Mouse (Mus musculus) forebrain, embryonic 15.5 days (tissue): ENCODE results near the gene Slc35c1. TPM values are rescaled to one million over a fixed set of nuclear protein-coding genes. Genes with fewer than 3 reads are reported as not detected.

Source experiments
- ATAC-seq: fragments of 200-750 bp; cut with Nextera tagmentation; replicated peaks from 2 replicates; pipeline ENCODE4 v1.8.0; 2017; ENCODE audit warnings: mild to moderate bottlenecking, moderate TSS enrichment, moderate library complexity
- H3K27ac ChIP-seq: fragments of 300-500 bp; sonication (generic); replicated peaks from 2 replicates; pipeline ENCODE4 v1.5.1; 2015; ENCODE audit warnings: mild to moderate bottlenecking, inconsistent platforms
- H3K27me3 ChIP-seq: fragments of 300-500 bp; sonication (generic); 2 replicates; pipeline ENCODE4 v1.6.1; 2015; ENCODE audit warnings: inconsistent platforms
- H3K36me3 ChIP-seq: fragments of 300-500 bp; sonication (generic); 2 replicates; pipeline ENCODE4 v1.6.1; 2015; ENCODE audit warnings: mild to moderate bottlenecking, inconsistent platforms
- H3K4me1 ChIP-seq: fragments of 300-500 bp; sonication (generic); 2 replicates; pipeline ENCODE4 v1.6.1; 2015; ENCODE audit warnings: inconsistent platforms
- H3K4me2 ChIP-seq: fragments of 300-500 bp; sonication (generic); replicated peaks from 2 replicates; pipeline ENCODE4 v1.6.1; 2015; ENCODE audit warnings: mild to moderate bottlenecking, inconsistent platforms
- H3K4me3 ChIP-seq: fragments of 300-500 bp; sonication (generic); 2 replicates; pipeline ENCODE4 v1.5.1; 2015; ENCODE audit warnings: mild to moderate bottlenecking, inconsistent platforms
- H3K9ac ChIP-seq: fragments of 300-500 bp; sonication (generic); replicated peaks from 2 replicates; pipeline ENCODE4 v1.6.1; 2015; ENCODE audit warnings: mild to moderate bottlenecking, inconsistent platforms
- H3K9me3 ChIP-seq: fragments of 300-500 bp; sonication (generic); 2 replicates; pipeline ENCODE4 v1.6.1; 2016; ENCODE audit warnings: inconsistent platforms
- WGBS: fragments of 180-500 bp; shearing (Covaris S2); methylation state at CpG from one replicate; pipeline ENCODE4 v1.1.7; 2015; ENCODE audit warnings: mixed read lengths; 5-methylcytosine and 5-hydroxymethylcytosine counted together
- polyA plus RNA-seq: library from polyadenylated mRNA; unstranded; fragments of >200 nt; fragmentation: Nextera tagmentation; extraction: Ambion mirVana; gene quantifications from 2 replicates; pipeline ENCODE4 v1.2.1, GENCODE M21; 2015

Gene Slc35c1
- polyA plus RNA-seq, 1 experiment from 2014 or later = 10.9 TPM

GRCm38 (mm10) chr2:92445890-92446289 is 14.4 kb downstream of the Slc35c1 start:
- Histone ChIP-seq H3K9me3 (no peaks in the 10 kb centered on the region), H3K9ac (no peak overlapping the region), H3K4me3 (no peak overlapping the region), H3K4me1 (0 out of 2 replicates have a peak, but pooled peaks cover 6% of the 10 kb centered on the region), H3K36me3 (no peaks in the 10 kb centered on the region), H3K4me2 (no peak overlapping the region), H3K27me3 (no peaks in the 10 kb centered on the region), H3K27ac (no peak overlapping the region)
- WGBS = 45% methylated on average over 9 of the region's 9 CpGs
- ATAC-seq = no peak

- WGBS = 54% methylated on average over 4 of the region's 4 CpGs
- Histone ChIP-seq H3K4me1 (0 out of 2 replicates have a peak, but pooled peaks cover 6% of the 10 kb centered on the region), H3K9me3 (no peaks in the 10 kb centered on the region), H3K27ac (no peak overlapping the region), H3K27me3 (no peaks in the 10 kb centered on the region), H3K36me3 (no peaks in the 10 kb centered on the region), H3K9ac (no peak overlapping the region), H3K4me3 (no peak overlapping the region), H3K4me2 (no peak overlapping the region)
- ATAC-seq = no peak
Measured at GRCm38 (mm10) chr2:92444376-92444775, 16.0 kb downstream of the Slc35c1 start.

GRCm38 (mm10) chr2:92443313-92443712 is 17.0 kb downstream of the Slc35c1 start:
- H3K4me3 ChIP-seq = no peak overlapping the region
- 0 out of 2 replicates have a peak, but pooled peaks cover 6% of the 10 kb centered on the region for H3K4me1 ChIP-seq
- no peaks in the 10 kb centered on the region for H3K9me3 ChIP-seq
- no peaks in the 10 kb centered on the region for H3K36me3 ChIP-seq
- H3K27ac ChIP-seq = no peak overlapping the region
- no peaks in the 10 kb centered on the region for H3K27me3 ChIP-seq
- ATAC-seq = no peak
- no peak overlapping the region for H3K9ac ChIP-seq
- H3K4me2 ChIP-seq = no peak overlapping the region
- WGBS = 76% methylated on average over 4 of the region's 4 CpGs

- H3K9me3 ChIP-seq = no peaks in the 10 kb centered on the region
- no peak overlapping the region for H3K27ac ChIP-seq
- 72% methylated on average over 12 of the region's 12 CpGs for WGBS
- peaks cover 9% of the 10 kb centered on the region; the same call in 1 of the 2 replicates for H3K4me1 ChIP-seq
- no peaks in the 10 kb centered on the region for H3K36me3 ChIP-seq
- no peaks in the 10 kb centered on the region for H3K27me3 ChIP-seq
- no peak overlapping the region for H3K4me3 ChIP-seq
- no peak; the same call in 1 of the 2 replicates for ATAC-seq
- H3K9ac ChIP-seq = no peak overlapping the region
- no peak overlapping the region for H3K4me2 ChIP-seq
Measured at GRCm38 (mm10) chr2:92442419-92443001, 17.8 kb downstream of the Slc35c1 start.

- no peaks in the 10 kb centered on the region for H3K27me3 ChIP-seq
- H3K9ac ChIP-seq = no peak overlapping the region
- no peak overlapping the region for H3K4me3 ChIP-seq
- no peaks in the 10 kb centered on the region for H3K9me3 ChIP-seq
- no peak overlapping the region for H3K27ac ChIP-seq
- WGBS = 66% methylated on average over 6 of the region's 6 CpGs
- H3K4me1 ChIP-seq = peaks cover 6% of the 10 kb centered on the region; the same call in 1 of the 2 replicates
- no peak overlapping the region for H3K4me2 ChIP-seq
- ATAC-seq = no peak
- no peaks in the 10 kb centered on the region for H3K36me3 ChIP-seq
Measured at GRCm38 (mm10) chr2:92440432-92440831, 19.9 kb downstream of the Slc35c1 start.

GRCm38 (mm10) chr2:92438567-92438966 is 21.8 kb downstream of the Slc35c1 start:
- WGBS = 60% methylated on average over 3 of the region's 3 CpGs
- H3K27ac ChIP-seq = no peak overlapping the region

GRCm38 (mm10) chr2:92437875-92438274 is 22.5 kb downstream of the Slc35c1 start:
- no peak overlapping the region for H3K27ac ChIP-seq
- H3K27me3 ChIP-seq = no peaks in the 10 kb centered on the region
- 1% methylated on average over 5 of the region's 5 CpGs for WGBS
- H3K9me3 ChIP-seq = no peaks in the 10 kb centered on the region
- H3K4me3 ChIP-seq = 0 out of 2 replicates have a peak overlapping the region, but pooled peaks have one; percentile 1
- no peak overlapping the region for H3K9ac ChIP-seq
- ATAC-seq = no peak
- peak overlapping the region; percentile 11; the same call in 1 of the 2 replicates for H3K4me2 ChIP-seq
- no peaks in the 10 kb centered on the region for H3K36me3 ChIP-seq
- H3K4me1 ChIP-seq = peaks cover 19% of the 10 kb centered on the region

More at GRCm38 (mm10) chr2:92438567-92438966, 21.8 kb downstream of the Slc35c1 start:
- H3K9me3 ChIP-seq = no peaks in the 10 kb centered on the region
- H3K9ac ChIP-seq = no peak overlapping the region
- H3K27me3 ChIP-seq = no peaks in the 10 kb centered on the region
- H3K4me1 ChIP-seq = peaks cover 15% of the 10 kb centered on the region
- ATAC-seq = no peak
- no peak overlapping the region for H3K4me2 ChIP-seq
- no peak overlapping the region for H3K4me3 ChIP-seq
- no peaks in the 10 kb centered on the region for H3K36me3 ChIP-seq

GRCm38 (mm10) chr2:92437366-92437765 is 23.0 kb downstream of the Slc35c1 start:
- Histone ChIP-seq H3K27ac (no peak overlapping the region), H3K4me2 (no peak overlapping the region), H3K27me3 (no peaks in the 10 kb centered on the region), H3K4me3 (no peak overlapping the region), H3K9ac (no peak overlapping the region), H3K4me1 (peaks cover 21% of the 10 kb centered on the region), H3K9me3 (no peaks in the 10 kb centered on the region), H3K36me3 (no peaks in the 10 kb centered on the region)
- ATAC-seq = no peak
- WGBS = 80% methylated on average over 4 of the region's 4 CpGs

GRCm38 (mm10) chr2:92435023-92435422 is 25.3 kb downstream of the Slc35c1 start:
- Histone ChIP-seq H3K27me3 (no peaks in the 10 kb centered on the region), H3K9ac (no peak overlapping the region), H3K4me1 (peaks cover 42% of the 10 kb centered on the region), H3K9me3 (no peaks in the 10 kb centered on the region), H3K4me3 (0 out of 2 replicates have a peak overlapping the region, but pooled peaks have one; percentile 62), H3K36me3 (no peaks in the 10 kb centered on the region), H3K27ac (no peak overlapping the region), H3K4me2 (peak overlapping the region; percentile 78)
- ATAC-seq = no peak
- 51% methylated on average over 6 of the region's 6 CpGs for WGBS

- Histone ChIP-seq H3K9ac (peak overlapping the region; percentile 52), H3K27ac (peak overlapping the region; percentile 75), H3K9me3 (no peaks in the 10 kb centered on the region), H3K4me3 (peak overlapping the region; percentile 62), H3K4me1 (peaks cover 43% of the 10 kb centered on the region), H3K36me3 (no peaks in the 10 kb centered on the region), H3K27me3 (no peaks in the 10 kb centered on the region), H3K4me2 (peak overlapping the region; percentile 78)
- no peak for ATAC-seq
- WGBS = 4% methylated on average over 12 of the region's 12 CpGs
Measured at GRCm38 (mm10) chr2:92434375-92434745, 26.0 kb downstream of the Slc35c1 start.

GRCm38 (mm10) chr2:92433578-92434374 is 26.6 kb downstream of the Slc35c1 start, which contains the start of gene Cry2:
Cry2 (minus strand) TSS chr2:92434043.
- ATAC-seq = peak; percentile 97
- H3K4me1 ChIP-seq = peaks cover 49% of the 10 kb centered on the region

More at GRCm38 (mm10) chr2:92433578-92434374, 26.6 kb downstream of the Slc35c1 start, which contains the start of gene Cry2:
- no peaks in the 10 kb centered on the region for H3K9me3 ChIP-seq
- H3K27ac ChIP-seq = peak within 1 kb of the TSS; percentile 75
- H3K9ac ChIP-seq = peak within 1 kb of the TSS; percentile 65
- WGBS = under 1% methylated on average over 76 of the region's 76 CpGs
- H3K27me3 ChIP-seq = no peaks in the 10 kb centered on the region
- H3K4me2 ChIP-seq = peak within 1 kb of the TSS; percentile 78
- H3K36me3 ChIP-seq = no peaks in the 10 kb centered on the region
- peak within 1 kb of the TSS; percentile 62 for H3K4me3 ChIP-seq
